Mouse (Mus musculus) G1E-ER4 (cell line): ENCODE results near the gene Ddi2. TPM values are rescaled to one million over a fixed set of nuclear protein-coding genes. Genes with fewer than 3 reads are reported as not detected.

Source experiments
- GATA1 ChIP-seq: IDR thresholded peaks from one replicate; pipeline ENCODE4 v1.8.0; 2012; ENCODE audit warnings: low read length, inconsistent platforms
- polyA plus RNA-seq: library from polyadenylated mRNA; stranded (reverse); fragments of >175 nt; gene quantifications from 2 replicates; pipeline ENCODE4 v1.2.3, GENCODE M21; 2012

Ddi2 gene
- polyA plus RNA-seq, 1 experiment = 10.5 TPM

GRCm38 (mm10) chr4:141721961-141722360 lies 1.3 kb downstream of the Ddi2 start:
- no peak for TF ChIP-seq GATA1

GRCm38 (mm10) chr4:141720761-141721523 lies 2.3 kb downstream of the Ddi2 start:
- no peak for TF ChIP-seq GATA1

DNA sequence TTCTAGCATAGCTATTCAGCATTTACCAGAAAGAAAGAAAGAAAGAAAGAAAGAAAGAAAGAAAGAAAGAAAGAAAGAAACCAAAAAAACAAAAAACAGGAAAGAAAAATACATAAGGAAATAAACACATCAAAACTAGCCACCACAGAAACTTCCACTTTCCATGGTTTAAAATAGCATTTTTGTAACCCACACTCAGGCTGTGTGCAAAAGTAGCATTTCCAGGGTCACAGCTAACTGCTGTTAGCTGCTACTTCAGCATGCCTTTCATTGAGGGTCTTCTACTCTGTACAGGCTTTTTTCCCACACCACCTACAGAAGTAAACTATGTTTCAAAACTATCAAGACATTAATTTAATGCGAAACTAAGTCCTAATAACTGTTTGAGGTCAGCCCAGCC lies 3.9 kb downstream of the Ddi2 start:
- no peak for TF ChIP-seq GATA1

DNA sequence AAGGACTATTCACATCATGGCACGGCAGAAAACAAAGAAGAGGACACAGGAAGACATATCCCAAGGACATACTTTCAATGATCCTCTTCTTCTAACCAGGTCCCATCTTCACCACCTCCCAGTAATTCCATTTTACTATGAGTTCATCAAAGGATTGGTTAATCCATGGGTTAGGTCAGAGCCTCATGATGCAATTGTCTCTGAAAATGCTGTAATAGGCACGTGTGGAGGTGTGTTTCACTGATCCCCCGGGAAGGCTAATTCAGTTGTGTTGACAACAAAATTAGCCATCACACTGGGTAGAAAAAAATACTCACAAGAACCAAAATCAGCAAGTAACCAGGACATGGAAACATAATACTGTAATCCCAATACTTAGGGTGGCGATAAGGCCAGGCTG lies 5.6 kb downstream of the Ddi2 start:
- TF ChIP-seq GATA1 = no peak

DNA sequence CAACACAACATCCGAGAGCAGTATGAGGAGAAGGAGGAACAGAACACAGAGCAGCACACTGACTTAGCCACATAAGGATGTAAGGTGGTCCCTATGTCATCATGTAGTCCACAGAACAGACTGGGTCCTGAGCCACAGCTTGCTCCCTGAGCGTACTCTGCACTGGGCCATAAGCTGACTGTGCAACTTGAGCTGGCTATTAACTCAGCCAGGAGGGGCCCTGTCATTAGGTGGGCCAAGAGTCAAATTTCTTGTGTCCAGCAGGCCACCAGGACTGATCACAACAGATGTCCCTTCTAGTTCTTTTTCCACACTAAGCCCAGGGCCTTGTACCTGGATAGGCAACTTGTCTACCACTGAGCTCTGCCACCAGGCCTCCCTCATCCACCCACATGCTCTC lies 8.2 kb downstream of the Ddi2 start:
- TF ChIP-seq GATA1 = no peak

- no peak for TF ChIP-seq GATA1
Measured at GRCm38 (mm10) chr4:141713598-141714142, 9.5 kb downstream of the Ddi2 start.

DNA sequence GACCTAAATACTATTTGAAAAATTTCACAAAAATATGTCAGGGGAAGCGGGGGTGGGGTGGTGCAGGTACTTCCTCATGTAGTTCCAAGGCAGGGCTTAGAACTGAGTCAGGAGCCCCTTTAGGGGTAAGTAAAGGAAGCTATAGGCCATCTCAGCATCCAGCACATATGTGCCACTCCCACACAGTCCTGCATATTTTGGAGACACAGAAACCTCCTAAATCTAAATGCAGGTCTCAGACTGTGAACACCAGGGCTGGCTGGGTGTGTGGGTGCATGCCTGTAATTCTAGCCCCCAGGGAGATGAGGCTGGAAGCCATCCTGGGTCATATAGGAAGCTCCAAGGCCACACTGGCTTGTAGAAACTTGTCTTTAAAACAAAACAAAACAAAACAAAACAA lies 12.0 kb downstream of the Ddi2 start:
- no peak for TF ChIP-seq GATA1

DNA sequence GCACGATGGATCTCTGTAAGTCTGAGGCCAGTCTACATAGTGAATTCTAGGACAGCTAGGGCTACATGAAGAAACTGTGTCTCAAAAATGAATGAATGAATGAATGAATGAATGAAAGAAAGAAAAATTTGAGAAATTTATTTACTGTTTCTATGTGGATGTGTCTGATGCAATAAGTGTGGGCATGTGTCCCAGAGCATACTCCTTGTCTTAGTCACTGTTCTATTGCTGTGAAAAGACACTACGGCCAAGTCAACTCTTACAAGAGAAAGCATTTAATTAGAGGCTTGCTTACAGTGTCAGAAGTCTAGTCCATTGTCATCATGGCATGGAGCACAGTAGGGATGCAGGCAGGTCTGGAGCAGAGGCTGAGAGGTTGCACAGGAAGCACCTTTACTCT lies 14.2 kb downstream of the Ddi2 start:
- no peak for TF ChIP-seq GATA1

GRCm38 (mm10) chr4:141708005-141708404 lies 15.2 kb downstream of the Ddi2 start:
- TF ChIP-seq GATA1 = no peak

- TF ChIP-seq GATA1 = no peak
Measured at GRCm38 (mm10) chr4:141705331-141705730, 17.9 kb downstream of the Ddi2 start.

GRCm38 (mm10) chr4:141704625-141705024 lies 18.6 kb downstream of the Ddi2 start:
- TF ChIP-seq GATA1 = no peak

DNA sequence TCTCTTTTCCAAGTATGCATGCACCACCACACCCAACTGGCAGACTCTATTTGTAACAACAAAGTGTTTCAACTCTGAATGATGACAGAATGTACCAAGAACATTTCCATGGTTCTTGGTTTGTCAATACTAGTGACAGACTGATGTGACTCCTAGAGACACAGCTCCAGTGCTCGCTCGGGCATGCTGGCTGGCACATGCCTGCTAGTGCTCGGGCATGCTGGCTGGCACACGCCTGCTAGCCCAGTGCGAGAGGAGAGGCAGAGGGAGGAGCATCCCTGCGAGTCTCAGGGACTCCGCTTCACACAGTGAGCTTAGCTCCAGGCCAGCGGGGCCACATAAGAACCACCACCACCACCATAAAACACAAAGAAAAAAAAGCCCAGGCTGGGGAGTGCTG lies 28.5 kb downstream of the Ddi2 start:
- no peak for TF ChIP-seq GATA1

DNA sequence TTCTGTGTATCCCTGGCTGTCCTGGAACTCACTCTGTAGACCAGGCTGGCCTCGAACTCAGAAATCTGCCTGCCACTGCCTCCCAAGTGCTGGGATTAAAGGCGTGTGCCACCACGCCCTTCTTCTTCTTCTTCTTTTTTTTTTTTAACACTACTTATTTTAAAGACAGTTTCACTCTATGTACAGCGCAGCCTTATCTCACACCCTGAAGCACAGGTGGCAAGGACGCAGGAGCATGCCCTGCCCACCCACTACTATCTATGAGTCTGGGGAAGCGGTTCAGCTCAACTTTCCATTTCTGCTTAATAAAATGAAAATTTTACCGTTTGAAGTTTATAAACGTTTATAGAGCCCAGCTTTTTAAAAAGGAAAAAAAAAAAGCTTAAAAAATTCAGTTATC lies 34.7 kb downstream of the Ddi2 start:
- no peak for TF ChIP-seq GATA1

DNA sequence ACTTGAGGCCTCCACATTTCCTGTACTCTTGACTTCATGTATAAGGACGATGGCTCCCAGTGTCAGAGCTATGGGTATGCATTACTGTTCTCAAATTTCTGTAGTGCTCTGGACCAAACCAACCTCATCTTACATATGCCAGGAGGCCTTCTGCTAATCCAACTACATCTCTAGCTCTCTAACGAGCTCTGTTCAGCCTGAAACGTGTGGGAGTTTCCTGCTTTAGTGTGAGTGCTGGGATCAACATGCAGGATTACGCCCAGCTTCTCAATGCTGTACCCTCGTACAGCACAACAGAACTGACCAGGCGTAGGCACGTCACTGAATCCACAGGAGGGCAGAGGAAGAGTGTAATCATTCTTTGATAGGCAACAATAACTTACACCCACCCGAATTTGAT lies 36.7 kb downstream of the Ddi2 start:
- TF ChIP-seq GATA1 = no peak

DNA sequence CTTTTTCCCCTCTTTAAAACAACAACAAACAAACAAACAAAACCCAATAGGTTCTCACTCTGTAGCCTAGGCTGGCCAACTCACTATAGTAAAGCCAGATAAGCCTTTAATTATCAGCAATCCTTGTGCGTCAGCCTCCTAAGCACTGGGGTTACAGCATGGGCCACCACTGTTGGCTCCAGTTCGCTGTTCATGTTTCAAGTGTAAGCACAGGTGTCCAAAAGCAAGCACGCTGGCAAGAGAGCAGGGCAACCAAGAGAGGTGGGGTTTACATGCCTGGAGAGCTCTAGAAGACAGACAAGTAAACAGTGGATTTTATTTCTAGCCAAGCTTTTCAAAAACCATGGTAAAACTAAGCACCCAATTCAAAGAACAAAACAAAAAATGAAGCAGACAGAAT lies 37.1 kb downstream of the Ddi2 start:
- no peak for TF ChIP-seq GATA1

DNA sequence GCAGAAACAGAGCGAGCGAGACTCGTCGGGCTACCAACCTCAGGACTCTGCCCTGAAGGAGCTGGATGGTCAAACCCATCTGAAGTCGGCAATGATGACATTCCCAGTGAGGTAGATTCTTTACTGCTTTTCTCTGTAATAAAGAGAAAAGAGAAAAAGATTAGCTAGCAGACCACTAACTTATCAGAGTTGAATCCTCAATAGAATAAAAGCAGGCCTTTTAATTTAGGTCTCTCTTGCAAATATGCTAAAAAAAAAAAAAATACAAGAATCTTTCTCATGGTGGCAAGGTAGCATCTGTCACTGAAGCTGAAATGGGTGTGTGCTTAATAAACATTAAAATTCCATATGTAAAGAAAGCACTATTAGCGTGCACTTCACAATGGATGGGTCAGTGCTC lies 37.7 kb downstream of the Ddi2 start, which contains the start of gene Rsc1a1:
Gene Rsc1a1, minus strand, starts transcription at position 101 of the 400 bp plus-strand sequence.
- no peak for TF ChIP-seq GATA1

DNA sequence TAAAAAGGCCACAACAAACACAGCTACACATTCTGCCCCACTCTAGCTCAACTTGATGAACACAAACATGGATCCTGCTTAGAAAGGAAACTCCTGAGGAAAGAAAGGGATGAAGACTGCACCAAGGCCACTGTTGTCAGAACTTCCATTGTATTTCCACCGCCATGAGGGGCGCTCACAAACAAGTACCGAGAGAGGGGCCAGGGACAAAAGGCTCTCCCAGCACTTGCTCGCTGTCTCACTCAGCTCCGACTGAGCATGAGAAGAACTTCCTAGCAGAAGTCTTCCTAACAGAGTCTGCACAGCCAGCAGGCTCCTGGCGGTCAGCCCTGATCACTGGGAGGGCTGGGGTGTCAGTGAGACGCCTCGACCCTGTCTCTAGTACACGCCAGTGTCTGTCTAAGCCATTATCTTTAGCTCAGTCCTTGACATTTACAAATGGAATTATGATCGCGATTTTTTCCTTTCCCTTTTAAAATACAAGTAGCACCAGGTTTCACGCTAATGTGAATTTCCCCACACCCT lies 40.5 kb downstream of the Ddi2 start:
- TF ChIP-seq GATA1 = no peak
